Mouse (Mus musculus) gastrocnemius, postnatal 14 days (tissue): ENCODE data around the gene Snapc3. TPM values are rescaled to one million over a fixed set of nuclear protein-coding genes. Genes with fewer than 3 reads are reported as not detected.
A peak's percentile ranks its signal among the peaks of the same experiment; 100 is the strongest.
"Not testable (repeated sequence)": the region's sequence is repeated elsewhere in the genome, so short reads cannot be mapped to it uniquely, and the experiment has no call there.

ENCODE experiments used
- DNase-seq: peaks from one replicate; pipeline ENCODE4 v3.0.0; 2021; ENCODE audit warnings: mixed read lengths
- intact Hi-C: fragments of 180-260 bp; cut with DNase I; formaldehyde crosslinking; loops from one replicate; pipeline ENCODE4 v1.15.1; 2025; ENCODE audit warnings: low total_unique reads
- total RNA-seq, 2 experiments: library from RNA; stranded (reverse); gene quantifications; 2 replicates each; pipeline ENCODE4 v1.2.3; 2021

Gene Snapc3
- total RNA-seq, 2 experiments from 2014 or later = 12.8 to 13.3 TPM

GRCm38 (mm10) chr4:83486117-83486901 is 68.8 kb downstream of the Snapc3 start, which contains the start of gene Psip1:
TSS of gene Psip1 (minus strand) at chr4:83486459.
- intact Hi-C loops = no loop called here
- DNase-seq = peak; percentile 87

- intact Hi-C loops = no loop called here
- DNase-seq = no peak
Measured at GRCm38 (mm10) chr4:83489121-83489520, 71.6 kb downstream of the Snapc3 start.

GRCm38 (mm10) chr4:83493112-83493511 is 75.6 kb downstream of the Snapc3 start:
- intact Hi-C loops = loop anchor here (5.0 kb wide), 1 partner anchor 74 kb away; no protein-coding TSS in a partner anchor
- DNase-seq = no peak

- DNase-seq, intact Hi-C loops: not testable (repeated sequence)
Measured at GRCm38 (mm10) chr4:83497013-83497412, 79.5 kb downstream of the Snapc3 start.

- intact Hi-C loops = no loop called here
- DNase-seq = no peak
Measured at GRCm38 (mm10) chr4:83500154-83501036, 82.9 kb downstream of the Snapc3 start.

GRCm38 (mm10) chr4:83501037-83501430 is 83.5 kb downstream of the Snapc3 start:
- intact Hi-C loops = no loop called here
- no peak for DNase-seq

- intact Hi-C loops = no loop called here
- DNase-seq = no peak
Measured at GRCm38 (mm10) chr4:83509600-83509999, 92.1 kb downstream of the Snapc3 start.

GRCm38 (mm10) chr4:83511083-83511482 is 93.6 kb downstream of the Snapc3 start:
- intact Hi-C loops = no loop called here
- no peak for DNase-seq

- intact Hi-C loops = no loop called here
- DNase-seq = no peak
Measured at GRCm38 (mm10) chr4:83512217-83512616, 94.7 kb downstream of the Snapc3 start.

- intact Hi-C loops = no loop called here
- no peak for DNase-seq
Measured at GRCm38 (mm10) chr4:83512644-83513043, 95.1 kb downstream of the Snapc3 start.

GRCm38 (mm10) chr4:83514183-83514582 is 96.7 kb downstream of the Snapc3 start:
- DNase-seq = no peak
- intact Hi-C loops = no loop called here

GRCm38 (mm10) chr4:83514976-83515669 is 97.6 kb downstream of the Snapc3 start:
- no peak for DNase-seq
- intact Hi-C loops = no loop called here

- DNase-seq, intact Hi-C loops: not testable (repeated sequence)
Measured at GRCm38 (mm10) chr4:83516144-83516543, 98.6 kb downstream of the Snapc3 start.

Other genes starting within 250 kb of the Snapc3 start
- 1 to 10 TPM; 5.7 to 6.2 TPM for gene Ttc39b, start 93.5 kb upstream of the Snapc3 start, total RNA-seq
- 10 to 100 TPM; 18.7 to 22.9 TPM for gene Psip1, start 68.7 kb downstream of the Snapc3 start, total RNA-seq
- 1 to 10 TPM in 1 of 2 experiments, under 1 TPM in 1; 0.75 to 1.2 TPM for gene Ccdc171, start 107.8 kb downstream of the Snapc3 start, total RNA-seq